Mouse (Mus musculus): ENCODE measurements around the gene Srsf11.

DNA sequence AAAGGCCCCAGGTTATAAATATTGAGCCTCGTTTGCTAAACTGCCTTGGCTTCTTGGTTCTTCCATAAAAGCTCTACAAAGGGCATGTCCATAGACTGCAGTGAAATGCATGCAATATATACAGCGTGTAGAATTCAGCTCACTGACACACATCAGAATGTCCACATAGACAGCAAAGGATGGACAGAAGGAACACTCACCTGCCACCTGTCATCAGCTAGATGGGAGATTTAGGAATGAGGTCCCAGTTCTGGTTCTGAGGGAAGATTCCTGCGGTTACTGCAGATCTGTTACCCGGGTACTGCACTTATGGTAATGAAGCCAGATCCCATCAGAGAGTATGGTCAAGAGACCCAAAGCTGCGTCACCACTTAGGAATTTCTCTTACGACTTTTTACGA is 31.5 kb upstream of the Srsf11 start:
- TF ChIP-seq CTCF (IDR thresholded peaks at IDR 0.05; ENCODE audit: extremely low read depth, insufficient read length, insufficient replicate concordance, low read depth, low read length): no peak
- TF ChIP-seq POLR2A (IDR thresholded peaks at IDR 0.05; ENCODE audit: low read depth, low read length): no peak
